Mouse (Mus musculus) limb, embryonic 12.5 days (tissue): ENCODE results near the gene Mrpl20. TPM values are rescaled to one million over a fixed set of nuclear protein-coding genes. Genes with fewer than 3 reads are reported as not detected.
"Not testable (repeated sequence)": the region's sequence is repeated elsewhere in the genome, so short reads cannot be mapped to it uniquely, and the experiment has no call there.

Source experiments
- ATAC-seq: fragments of 200-750 bp; cut with Nextera tagmentation; 2 replicates; pipeline ENCODE4 v1.8.0; 2017; ENCODE audit warnings: low read depth, moderate TSS enrichment; ENCODE audit not compliant: insufficient number of reproducible peaks, insufficient read depth, low FRiP score, low TSS enrichment
- H3K27ac ChIP-seq: fragments of 300-500 bp; sonication (generic); 2 replicates; pipeline ENCODE4 v1.5.1; 2016; ENCODE audit warnings: mild to moderate bottlenecking, moderate library complexity
- H3K27me3 ChIP-seq: fragments of 300-500 bp; sonication (generic); 2 replicates; pipeline ENCODE4 v1.6.1; 2016; ENCODE audit warnings: mild to moderate bottlenecking, moderate library complexity
- H3K36me3 ChIP-seq: fragments of 300-500 bp; sonication (generic); 2 replicates; pipeline ENCODE4 v1.6.1; 2016; ENCODE audit warnings: mild to moderate bottlenecking, moderate library complexity
- H3K4me1 ChIP-seq: fragments of 300-500 bp; sonication (generic); replicated peaks from 2 replicates; pipeline ENCODE4 v1.6.1; 2016
- H3K4me2 ChIP-seq: fragments of 300-500 bp; sonication (generic); 2 replicates; pipeline ENCODE4 v1.6.1; 2016; ENCODE audit warnings: mild to moderate bottlenecking, moderate library complexity
- H3K4me3 ChIP-seq: fragments of 300-500 bp; sonication (generic); replicated peaks from 2 replicates; pipeline ENCODE4 v1.5.1; 2016; ENCODE audit warnings: mild to moderate bottlenecking
- H3K9ac ChIP-seq: fragments of 300-500 bp; sonication (generic); replicated peaks from 2 replicates; pipeline ENCODE4 v1.6.1; 2016; ENCODE audit warnings: mild to moderate bottlenecking, moderate library complexity
- H3K9me3 ChIP-seq: fragments of 300-500 bp; sonication (generic); 2 replicates; pipeline ENCODE4 v1.6.1; 2016; ENCODE audit warnings: mild to moderate bottlenecking, moderate library complexity
- WGBS: fragments of 180-500 bp; shearing (Covaris S2); methylation state at CpG from one replicate; pipeline ENCODE4 v1.1.7; 2016; 5-methylcytosine and 5-hydroxymethylcytosine counted together
- polyA plus RNA-seq: library from polyadenylated mRNA; unstranded; fragments of >200 nt; fragmentation: Nextera tagmentation; extraction: Ambion mirVana; gene quantifications from 2 replicates; pipeline ENCODE4 v1.2.1, GENCODE M21; 2016

The Mrpl20 gene
- polyA plus RNA-seq, 1 experiment from 2014 or later = 228 TPM

DNA sequence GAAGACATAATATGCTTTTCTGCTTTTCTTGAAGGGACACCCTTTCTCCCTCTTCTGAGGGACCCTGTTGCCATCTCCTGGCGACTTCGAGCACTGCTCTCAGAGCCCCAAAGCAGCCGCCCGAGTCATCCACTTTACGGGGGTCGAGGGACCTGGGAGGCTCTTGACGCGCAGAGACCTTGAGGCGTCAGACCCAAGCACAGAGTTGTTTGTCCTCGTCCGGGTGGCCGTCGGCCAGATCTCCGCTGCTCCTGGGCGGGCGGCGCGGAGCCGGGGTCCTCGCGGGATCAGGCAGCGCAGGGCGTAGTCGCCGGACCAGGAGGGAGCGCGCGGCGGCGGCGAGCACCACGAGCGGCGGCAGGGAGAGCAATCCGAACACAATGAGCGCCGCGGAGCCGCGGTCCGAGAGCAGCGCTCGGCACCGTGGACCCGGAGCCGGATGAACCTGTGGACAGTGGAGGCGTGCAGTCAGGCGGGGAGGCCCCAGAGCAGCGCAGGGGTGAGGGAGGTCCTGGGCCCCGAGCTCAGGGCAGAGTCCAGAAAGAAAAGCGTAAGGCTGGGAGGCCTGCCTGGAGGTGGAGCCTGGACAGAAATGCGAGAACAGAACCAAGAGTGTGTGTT lies 18.5 kb upstream of the Mrpl20 start:
- H3K27me3 ChIP-seq = no peaks in the 10 kb centered on the region
- H3K36me3 ChIP-seq = no peaks in the 10 kb centered on the region
- peak overlapping the region; percentile 71 for H3K4me2 ChIP-seq
- H3K9me3 ChIP-seq = no peaks in the 10 kb centered on the region
- H3K9ac ChIP-seq = peak overlapping the region; percentile 80
- ATAC-seq = peak; percentile 70
- under 1% methylated on average over 52 of the region's 52 CpGs for WGBS
- H3K4me3 ChIP-seq = peak overlapping the region; percentile 61
- H3K27ac ChIP-seq = peak overlapping the region; percentile 74
- H3K4me1 ChIP-seq = peaks cover 13% of the 10 kb centered on the region

DNA sequence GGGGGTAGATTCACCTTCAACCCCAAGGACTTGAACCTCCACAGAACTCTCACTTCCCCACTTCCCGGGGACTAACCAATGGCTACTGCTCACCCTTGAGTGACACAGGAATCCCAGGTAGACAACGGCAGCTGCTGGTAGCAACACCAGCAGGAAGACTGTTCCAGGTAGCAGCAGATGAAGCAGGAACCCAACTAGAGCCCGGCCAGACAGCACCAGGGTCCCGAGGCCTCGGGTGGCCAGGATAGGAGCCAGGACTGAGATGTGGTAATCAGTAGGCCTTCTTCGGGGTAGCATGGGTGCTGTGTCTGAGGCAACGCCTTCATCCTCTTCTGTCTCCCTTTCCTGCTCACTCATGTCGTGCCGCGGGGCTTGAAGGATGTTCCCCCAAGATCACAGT lies 17.4 kb upstream of the Mrpl20 start:
- Histone ChIP-seq H3K27ac (peak overlapping the region; percentile 35; the same call in 1 of the 2 replicates), H3K9me3 (no peaks in the 10 kb centered on the region), H3K4me3 (no peak overlapping the region), H3K9ac (0 out of 2 replicates have a peak overlapping the region, but pooled peaks have one; percentile 31), H3K4me1 (peaks cover 13% of the 10 kb centered on the region), H3K4me2 (peak overlapping the region; percentile 71; the same call in 1 of the 2 replicates), H3K36me3 (no peaks in the 10 kb centered on the region), H3K27me3 (no peaks in the 10 kb centered on the region)
- 80% methylated on average over 10 of the region's 10 CpGs for WGBS
- no peak for ATAC-seq

DNA sequence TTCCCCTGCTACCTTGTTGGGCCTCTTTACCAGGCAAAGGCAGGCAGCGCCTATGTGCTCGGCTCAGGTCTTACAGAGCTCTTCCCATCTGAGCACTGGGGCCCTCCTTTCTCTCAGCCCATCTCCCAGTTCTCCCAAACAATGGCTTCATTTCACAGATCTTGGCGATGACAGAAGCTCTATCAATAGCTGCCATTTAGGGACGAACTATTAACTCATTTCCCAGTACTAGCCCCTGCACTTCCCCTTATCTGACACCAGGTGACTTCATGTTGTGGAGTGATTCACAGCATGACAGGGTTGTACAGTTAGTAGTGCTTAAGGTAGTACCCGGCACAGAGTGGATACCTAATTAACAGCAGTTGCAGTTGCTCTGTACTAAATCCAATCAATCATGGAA lies 16.9 kb upstream of the Mrpl20 start, which contains the start of gene Tmem88b:
Gene Tmem88b, minus strand, starts transcription at position 56 of the 400 bp plus-strand sequence.
- Histone ChIP-seq H3K9ac (0 out of 2 replicates have a peak within 1 kb of the TSS, but pooled peaks have one; percentile 80), H3K36me3 (no peaks in the 10 kb centered on the region), H3K27ac (peak within 1 kb of the TSS; percentile 35; the same call in 1 of the 2 replicates)

DNA sequence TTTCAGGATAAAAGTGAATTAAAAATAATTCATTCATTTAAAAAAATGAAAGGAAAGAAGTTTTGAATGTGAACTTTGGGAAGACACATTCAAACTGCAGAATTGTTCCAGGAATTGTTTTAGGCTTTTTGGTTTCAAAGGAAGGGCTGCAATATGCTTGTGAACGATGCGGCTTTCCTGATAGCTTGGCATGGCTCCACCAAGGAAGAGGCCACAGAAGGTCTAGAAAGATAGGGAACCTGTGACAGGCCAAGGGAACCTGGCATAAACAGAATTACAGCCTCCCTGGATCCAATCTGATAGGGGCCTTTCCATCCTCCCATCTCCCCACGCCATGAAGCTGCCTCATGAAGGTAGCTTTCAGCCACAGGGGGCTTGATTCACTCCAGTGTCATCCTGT lies 14.4 kb upstream of the Mrpl20 start:
- Histone ChIP-seq H3K27me3 (peaks cover 18% of the 10 kb centered on the region), H3K9ac (no peak overlapping the region), H3K27ac (no peak overlapping the region), H3K9me3 (no peaks in the 10 kb centered on the region), H3K4me1 (peaks cover 9% of the 10 kb centered on the region), H3K4me3 (no peak overlapping the region), H3K36me3 (no peaks in the 10 kb centered on the region), H3K4me2 (no peak overlapping the region)
- no peak for ATAC-seq
- WGBS = 72% methylated on average over 3 of the region's 3 CpGs

More for the DNA sequence above, 16.9 kb upstream of the Mrpl20 start, which contains the start of gene Tmem88b:
- Histone ChIP-seq H3K4me2 (peak within 1 kb of the TSS; percentile 71), H3K9me3 (no peaks in the 10 kb centered on the region), H3K4me3 (peak within 1 kb of the TSS; percentile 61), H3K4me1 (peaks cover 12% of the 10 kb centered on the region), H3K27me3 (0 out of 2 replicates have a peak, but pooled peaks cover under 1% of the 10 kb centered on the region)
- ATAC-seq = no peak
- WGBS = 75% methylated on average over 5 of the region's 5 CpGs

DNA sequence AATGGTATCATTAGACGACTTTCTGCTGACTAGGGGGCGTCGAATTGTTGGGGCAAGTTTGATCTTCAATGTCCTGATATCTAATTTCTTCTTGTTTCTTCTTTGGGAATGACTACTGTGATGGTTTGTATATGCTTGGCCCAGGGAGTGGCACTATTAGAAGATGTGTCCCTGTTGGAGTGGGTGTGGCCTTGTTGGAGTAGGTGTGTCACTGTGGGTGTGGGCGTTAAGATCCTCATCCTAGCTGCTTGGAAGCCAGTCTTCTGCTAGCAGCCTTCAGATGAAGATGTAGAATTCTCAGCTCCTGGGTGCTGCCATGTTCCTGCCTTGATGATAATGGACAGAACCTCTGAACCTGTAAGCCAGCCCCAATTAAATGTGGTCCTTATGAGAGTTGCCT lies 13.8 kb upstream of the Mrpl20 start:
- H3K27ac ChIP-seq, H3K4me2 ChIP-seq, H3K4me3 ChIP-seq, H3K9me3 ChIP-seq, H3K9ac ChIP-seq, ATAC-seq, H3K36me3 ChIP-seq, H3K4me1 ChIP-seq: not testable (repeated sequence)
- 81% methylated on average over 4 of the region's 4 CpGs for WGBS
- peaks cover 18% of the 10 kb centered on the region for H3K27me3 ChIP-seq

DNA sequence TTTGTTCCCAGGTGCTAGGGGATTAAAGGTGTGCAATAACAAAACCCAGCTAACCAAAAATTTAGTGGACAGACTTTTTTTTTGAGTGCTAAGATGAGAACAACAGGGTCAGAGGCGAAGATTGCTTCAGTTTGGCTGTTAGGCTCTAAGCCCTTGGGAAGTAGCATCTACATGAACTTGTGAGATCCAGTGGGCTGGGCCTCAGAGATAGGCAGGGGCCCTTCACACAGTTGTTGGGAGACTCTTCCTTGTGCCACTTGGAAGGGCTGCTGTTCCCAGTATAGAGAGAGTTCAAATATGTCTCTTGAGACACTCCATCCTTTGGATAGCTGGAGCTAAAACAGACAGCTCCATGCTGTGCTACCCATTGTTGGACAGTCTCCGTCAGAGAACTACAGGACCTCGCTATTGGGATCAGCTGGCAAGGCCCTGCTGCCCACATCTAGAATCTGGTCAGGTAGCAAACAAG lies 12.6 kb upstream of the Mrpl20 start, which contains the start of gene Ankrd65:
Gene Ankrd65, plus strand, starts transcription at position 419 of the 469 bp plus-strand sequence.
- H3K9me3 ChIP-seq = no peaks in the 10 kb centered on the region
- H3K4me1 ChIP-seq = no peaks in the 10 kb centered on the region
- H3K36me3 ChIP-seq = no peaks in the 10 kb centered on the region
- no peak within 1 kb of the TSS for H3K4me3 ChIP-seq
- no peak within 1 kb of the TSS for H3K27ac ChIP-seq
- ATAC-seq = no peak
- WGBS = 83% methylated on average over 3 of the region's 3 CpGs
- H3K27me3 ChIP-seq = peaks cover 18% of the 10 kb centered on the region
- H3K4me2 ChIP-seq = no peak within 1 kb of the TSS
- no peak within 1 kb of the TSS; the same call in 1 of the 2 replicates for H3K9ac ChIP-seq

DNA sequence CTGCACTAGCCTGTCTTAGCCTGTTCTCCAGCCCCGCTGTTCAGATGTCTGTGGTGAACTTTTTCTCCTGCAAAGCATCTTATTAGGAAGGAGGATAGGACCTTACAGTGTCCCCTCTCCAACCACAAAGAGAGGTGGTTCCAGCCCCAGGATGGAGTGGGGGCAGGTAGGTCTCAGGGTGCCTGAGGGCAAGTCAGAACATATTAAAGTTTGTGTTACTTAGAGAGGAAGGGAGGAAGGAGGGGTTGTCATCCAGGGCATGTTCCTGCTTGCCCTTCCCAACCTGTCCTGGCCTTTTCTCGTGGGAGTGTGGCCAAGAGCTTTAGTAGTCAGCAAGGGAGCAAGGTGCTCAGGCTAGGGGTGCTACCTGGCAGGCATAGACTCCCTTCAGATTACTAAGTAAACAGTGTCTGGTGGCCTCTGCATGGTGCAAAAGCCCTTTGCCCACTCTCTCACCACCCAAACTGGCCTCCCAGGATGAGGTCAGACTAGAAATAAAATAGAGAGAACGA lies 12.0 kb upstream of the Mrpl20 start:
- Histone ChIP-seq H3K4me2 (no peak overlapping the region), H3K27ac (no peak overlapping the region), H3K9ac (no peak overlapping the region; the same call in 1 of the 2 replicates), H3K9me3 (no peaks in the 10 kb centered on the region), H3K4me3 (no peak overlapping the region), H3K27me3 (peaks cover 18% of the 10 kb centered on the region), H3K36me3 (no peaks in the 10 kb centered on the region), H3K4me1 (no peaks in the 10 kb centered on the region)
- no peak for ATAC-seq
- WGBS = 56% methylated on average over 3 of the region's 3 CpGs

DNA sequence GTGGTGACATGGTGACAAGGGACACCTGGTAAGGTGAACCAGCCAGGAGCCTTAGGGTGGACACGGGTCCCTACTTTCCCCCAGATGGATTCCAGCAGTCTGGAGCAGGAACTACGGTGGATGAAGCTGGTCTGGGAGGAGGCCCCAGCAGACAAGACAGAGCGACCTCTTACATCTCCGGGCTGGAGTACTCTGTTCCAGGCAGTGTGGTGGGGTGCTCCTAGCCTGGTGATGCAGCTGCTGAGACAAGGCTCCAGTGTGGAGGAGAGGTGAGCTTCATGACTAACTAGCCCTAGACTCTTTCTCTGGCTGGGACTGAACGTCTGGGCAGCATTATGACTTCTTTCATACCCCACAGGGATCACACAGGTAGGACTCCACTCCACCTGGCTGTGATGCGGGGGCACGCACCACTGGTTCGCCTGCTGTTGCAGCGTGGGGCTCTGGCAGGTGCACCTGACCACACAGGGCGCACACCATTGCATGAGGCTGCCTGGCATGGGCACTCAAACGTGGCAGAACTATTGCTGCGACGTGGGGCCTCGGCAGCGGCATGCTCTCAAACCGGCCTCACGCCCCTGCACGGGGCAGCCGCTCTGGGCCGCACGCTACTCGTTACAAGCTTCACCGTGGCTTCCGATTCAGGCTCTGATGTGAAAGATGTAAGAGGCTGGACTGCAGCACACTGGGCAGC lies 11.3 kb upstream of the Mrpl20 start:
- Histone ChIP-seq H3K9ac (no peak overlapping the region; the same call in 1 of the 2 replicates), H3K4me1 (no peaks in the 10 kb centered on the region), H3K9me3 (no peaks in the 10 kb centered on the region), H3K4me2 (no peak overlapping the region), H3K27ac (no peak overlapping the region), H3K36me3 (no peaks in the 10 kb centered on the region), H3K27me3 (peaks cover 18% of the 10 kb centered on the region), H3K4me3 (no peak overlapping the region)
- WGBS = 75% methylated on average over 24 of the region's 24 CpGs
- no peak for ATAC-seq

DNA sequence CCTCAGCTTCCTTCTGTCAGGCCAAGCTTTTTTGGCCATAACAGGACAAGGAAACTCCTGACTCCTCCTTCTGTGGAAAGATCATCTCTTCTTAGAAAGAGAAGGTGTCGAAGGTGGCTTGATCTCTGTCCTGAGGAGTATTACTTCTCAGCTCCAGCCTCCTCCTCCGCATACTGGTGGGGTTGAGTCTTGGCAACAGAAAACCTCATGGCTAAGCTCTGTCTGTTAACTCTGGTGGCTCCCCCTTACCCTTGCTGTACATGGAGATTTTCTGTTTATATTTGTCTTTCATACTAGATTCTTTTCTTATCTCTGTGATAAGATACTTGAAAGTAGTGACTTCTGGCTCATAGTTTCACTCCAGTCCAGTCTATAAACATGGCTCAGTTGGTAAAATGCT lies 8.9 kb upstream of the Mrpl20 start:
- Histone ChIP-seq H3K9ac (no peak overlapping the region), H3K4me2 (no peak overlapping the region), H3K36me3 (no peaks in the 10 kb centered on the region), H3K4me3 (no peak overlapping the region), H3K9me3 (no peaks in the 10 kb centered on the region), H3K4me1 (no peaks in the 10 kb centered on the region), H3K27me3 (peaks cover 18% of the 10 kb centered on the region), H3K27ac (no peak overlapping the region)
- ATAC-seq = no peak
- WGBS = 80% methylated on average over 2 of the region's 2 CpGs

DNA sequence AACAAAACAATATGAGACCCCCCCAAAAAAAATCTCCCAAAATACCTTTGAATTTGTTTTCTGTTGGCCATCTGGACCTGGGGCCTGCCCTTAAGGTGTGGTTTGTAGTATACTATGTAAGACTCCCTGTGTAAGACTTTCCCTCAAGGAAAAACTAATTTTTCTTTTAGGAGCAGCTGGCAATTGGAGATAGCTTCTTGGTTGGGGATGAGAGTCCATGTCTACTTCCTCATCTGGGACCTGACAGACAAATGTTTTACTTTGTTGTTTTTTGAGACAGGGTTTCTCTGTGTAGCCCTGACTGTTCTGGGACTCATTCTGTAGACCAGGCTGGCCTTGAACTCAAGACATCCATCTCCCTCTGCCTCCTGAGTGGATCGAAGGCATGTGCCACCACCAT lies 603 bp upstream of the Mrpl20 start:
- ATAC-seq = no peak
- WGBS = 100% methylated on average over 1 of the region's 1 CpGs

More for the DNA sequence above, 603 bp upstream of the Mrpl20 start:
- Histone ChIP-seq H3K27ac (no peak overlapping the region), H3K9ac (no peak overlapping the region), H3K4me2 (no peak overlapping the region), H3K4me3 (no peak overlapping the region), H3K27me3 (no peaks in the 10 kb centered on the region), H3K36me3 (peaks cover 23% of the 10 kb centered on the region), H3K9me3 (no peaks in the 10 kb centered on the region), H3K4me1 (peaks cover 14% of the 10 kb centered on the region)
